Mouse (Mus musculus): ENCODE measurements at regions not wholly inside any gene's neighbourhood (a gene's known extent, or its start where the extent isn't known, plus 50 kb on each side); places are given as distances from the start of the nearest gene placed in this dataset.

DNA sequence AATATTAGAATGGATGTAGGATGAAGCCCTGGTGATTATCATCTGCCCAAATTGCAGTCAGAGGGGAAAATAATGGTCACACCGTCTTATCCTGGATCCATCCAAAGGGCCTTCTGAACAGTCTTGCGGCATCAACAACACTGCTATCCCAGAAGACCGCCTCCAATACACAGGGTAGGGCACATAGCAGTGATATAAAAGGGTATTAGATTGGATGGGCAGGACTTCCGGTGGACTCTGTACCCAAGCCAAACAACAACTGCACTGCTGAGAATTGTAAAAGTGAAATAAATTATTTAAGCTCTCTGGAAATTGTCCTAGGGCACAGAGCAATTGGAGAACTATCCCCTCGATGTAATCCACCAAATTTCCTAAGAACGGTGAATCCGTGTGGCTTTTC lies 173.0 kb upstream of the Klf7 start:
- no peak for TF ChIP-seq MAX (IDR thresholded peaks at IDR 0.05; ENCODE audit: low read depth)
- no peak for TF ChIP-seq POLR2A (IDR thresholded peaks at IDR 0.05; ENCODE audit: insufficient read length, low read depth)
- TF ChIP-seq MYOD1 (IDR thresholded peaks at IDR 0.05; ENCODE audit: control insufficient read depth in 1 of 3, insufficient read length in 2 of 3, low read depth in 2 of 3) = no peak
- no peak for TF ChIP-seq CEBPB (IDR thresholded peaks at IDR 0.05; ENCODE audit: insufficient read depth, poor library complexity, severe bottlenecking)
- no peak for TF ChIP-seq TCF12 (IDR thresholded peaks at IDR 0.05; ENCODE audit: insufficient read depth, poor library complexity, severe bottlenecking)
- TF ChIP-seq TCF3 (IDR thresholded peaks at IDR 0.05; ENCODE audit: insufficient read length, low read depth) = no peak
- TF ChIP-seq E2F4 (IDR thresholded peaks at IDR 0.05; ENCODE audit: insufficient read depth) = no peak
- TF ChIP-seq MYOG (IDR thresholded peaks at IDR 0.05; ENCODE audit: control insufficient read depth in 1 of 3, insufficient read depth in 1 of 3, insufficient read length in 2 of 3, low read depth in 2 of 3) = no peak
- TF ChIP-seq USF1 (IDR thresholded peaks at IDR 0.05; ENCODE audit: low read depth) = no peak
- no peak for TF ChIP-seq REST (IDR thresholded peaks at IDR 0.05; ENCODE audit: insufficient read depth, insufficient read length)
- no peak for TF ChIP-seq POLR2AphosphoS2 (IDR thresholded peaks at IDR 0.05; ENCODE audit: insufficient read length, low read depth)
- TF ChIP-seq SRF (IDR thresholded peaks at IDR 0.05; ENCODE audit: control insufficient read depth, insufficient read length, low read depth) = no peak
